Mouse (Mus musculus) midbrain, embryonic 15.5 days (tissue): ENCODE results near the gene Zbtb45. TPM values are rescaled to one million over a fixed set of nuclear protein-coding genes. Genes with fewer than 3 reads are reported as not detected.

Source experiments
- ATAC-seq: fragments of 200-750 bp; cut with Nextera tagmentation; replicated peaks from 2 replicates; pipeline ENCODE4 v1.8.0; 2017; ENCODE audit warnings: moderate TSS enrichment
- H3K27ac ChIP-seq: fragments of 300-500 bp; sonication (generic); 2 replicates; pipeline ENCODE4 v1.5.1; 2015; ENCODE audit warnings: mild to moderate bottlenecking, inconsistent platforms
- H3K27me3 ChIP-seq: fragments of 300-500 bp; sonication (generic); replicated peaks from 2 replicates; pipeline ENCODE4 v1.6.1; 2015; ENCODE audit warnings: inconsistent platforms
- H3K36me3 ChIP-seq: fragments of 300-500 bp; sonication (generic); replicated peaks from 2 replicates; pipeline ENCODE4 v1.6.1; 2015; ENCODE audit warnings: inconsistent platforms
- H3K4me1 ChIP-seq: fragments of 300-500 bp; sonication (generic); 2 replicates; pipeline ENCODE4 v1.6.1; 2015; ENCODE audit warnings: inconsistent platforms
- H3K4me2 ChIP-seq: fragments of 300-500 bp; sonication (generic); 2 replicates; pipeline ENCODE4 v1.6.1; 2015; ENCODE audit warnings: inconsistent platforms, mild to moderate bottlenecking, moderate library complexity
- H3K4me3 ChIP-seq: fragments of 300-500 bp; sonication (generic); 2 replicates; pipeline ENCODE4 v1.5.1; 2015; ENCODE audit warnings: mild to moderate bottlenecking, inconsistent platforms
- H3K9ac ChIP-seq: fragments of 300-500 bp; sonication (generic); 2 replicates; pipeline ENCODE4 v1.6.1; 2015; ENCODE audit warnings: mild to moderate bottlenecking, inconsistent platforms
- H3K9me3 ChIP-seq: fragments of 300-500 bp; sonication (generic); 2 replicates; pipeline ENCODE4 v1.6.1; 2016; ENCODE audit warnings: inconsistent platforms
- WGBS: fragments of 180-500 bp; shearing (Covaris S2); methylation state at CpG from one replicate; pipeline ENCODE4 v1.1.7; 2015; ENCODE audit warnings: mixed read lengths; 5-methylcytosine and 5-hydroxymethylcytosine counted together
- polyA plus RNA-seq: library from polyadenylated mRNA; unstranded; fragments of >200 nt; fragmentation: Nextera tagmentation; extraction: Ambion mirVana; gene quantifications from 2 replicates; pipeline ENCODE4 v1.2.1, GENCODE M21; 2015

Gene Zbtb45
- polyA plus RNA-seq, 1 experiment from 2014 or later, result 45.9 TPM

DNA sequence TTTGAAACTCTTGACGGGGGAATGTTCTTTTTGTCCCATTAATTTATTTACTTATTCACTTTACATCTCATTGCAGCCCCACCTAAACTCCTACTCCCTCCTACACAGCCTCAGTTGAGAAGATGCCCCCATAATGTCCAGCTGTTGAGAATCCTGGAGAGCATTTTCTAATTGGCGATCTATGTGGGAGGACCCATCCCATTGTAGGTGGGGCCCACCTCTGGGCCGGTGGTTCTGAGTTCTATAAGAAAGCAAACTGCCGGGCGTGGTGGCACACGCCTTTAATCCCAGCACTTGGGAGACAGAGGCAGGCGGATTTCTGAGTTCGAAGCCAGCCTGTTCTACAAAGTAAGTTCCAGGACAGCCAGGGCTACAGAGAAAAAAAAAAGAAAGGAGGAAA, 22.9 kb downstream of the Zbtb45 start:
- no peaks in the 10 kb centered on the region for H3K4me1 ChIP-seq
- H3K36me3 ChIP-seq, result no peaks in the 10 kb centered on the region
- WGBS, result 83% methylated on average over 8 of the region's 8 CpGs
- no peaks in the 10 kb centered on the region for H3K9me3 ChIP-seq
- H3K4me2 ChIP-seq, result no peak overlapping the region
- no peak overlapping the region for H3K9ac ChIP-seq
- H3K4me3 ChIP-seq, result no peak overlapping the region
- no peak overlapping the region for H3K27ac ChIP-seq
- no peak for ATAC-seq
- no peaks in the 10 kb centered on the region for H3K27me3 ChIP-seq

DNA sequence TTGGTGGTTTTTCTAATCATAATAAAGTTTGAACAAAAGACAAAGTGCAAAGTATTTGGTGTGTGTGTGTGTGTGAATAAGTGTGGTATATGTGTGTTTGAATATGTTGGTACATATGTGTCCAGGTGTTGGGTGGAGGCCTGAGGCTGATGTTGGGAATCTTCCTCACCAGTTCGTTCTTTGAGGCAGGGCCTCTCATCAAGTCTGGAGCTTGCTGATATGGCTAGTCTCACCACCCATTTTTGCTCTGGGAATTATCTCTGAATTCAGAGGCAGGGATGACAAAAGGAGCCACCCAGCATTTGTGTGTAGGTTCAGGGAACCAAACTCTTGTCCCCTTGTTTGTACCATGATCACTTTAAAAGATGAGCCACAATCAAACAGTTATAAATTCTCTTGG, 24.1 kb downstream of the Zbtb45 start:
- Histone ChIP-seq H3K4me3 (no peak overlapping the region), H3K36me3 (no peaks in the 10 kb centered on the region), H3K27me3 (no peaks in the 10 kb centered on the region), H3K4me2 (no peak overlapping the region), H3K9me3 (no peaks in the 10 kb centered on the region), H3K27ac (no peak overlapping the region), H3K4me1 (no peaks in the 10 kb centered on the region), H3K9ac (no peak overlapping the region)
- WGBS, result 88% methylated on average over 1 of the region's 1 CpGs
- ATAC-seq, result no peak

DNA sequence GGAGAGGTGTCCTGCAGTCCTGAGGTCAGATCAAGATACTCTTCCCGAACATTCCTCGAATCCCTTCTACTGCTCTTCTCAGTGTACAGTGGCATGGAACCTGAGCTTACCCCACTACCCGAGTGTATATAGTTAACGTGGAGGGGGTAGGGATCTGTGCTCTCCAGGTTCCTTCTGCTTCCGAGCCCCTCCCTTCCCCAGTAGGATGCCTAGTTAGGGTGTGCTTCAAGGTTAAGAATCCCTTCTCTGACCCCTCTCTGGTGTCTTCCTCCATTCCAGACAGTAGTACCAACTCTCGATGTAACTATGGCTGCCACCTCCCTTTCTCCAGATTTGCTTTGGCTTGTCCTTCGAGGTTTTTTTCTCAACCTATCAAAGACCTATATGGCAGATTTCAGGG, 29.5 kb downstream of the Zbtb45 start:
- 90% methylated on average over 7 of the region's 7 CpGs for WGBS
- ATAC-seq, result no peak
- H3K4me2 ChIP-seq, result no peak overlapping the region
- H3K9ac ChIP-seq, result no peak overlapping the region
- H3K36me3 ChIP-seq, result no peaks in the 10 kb centered on the region
- H3K9me3 ChIP-seq, result no peaks in the 10 kb centered on the region
- no peaks in the 10 kb centered on the region for H3K27me3 ChIP-seq
- H3K4me1 ChIP-seq, result peaks cover 18% of the 10 kb centered on the region
- no peak overlapping the region for H3K27ac ChIP-seq
- no peak overlapping the region for H3K4me3 ChIP-seq

DNA sequence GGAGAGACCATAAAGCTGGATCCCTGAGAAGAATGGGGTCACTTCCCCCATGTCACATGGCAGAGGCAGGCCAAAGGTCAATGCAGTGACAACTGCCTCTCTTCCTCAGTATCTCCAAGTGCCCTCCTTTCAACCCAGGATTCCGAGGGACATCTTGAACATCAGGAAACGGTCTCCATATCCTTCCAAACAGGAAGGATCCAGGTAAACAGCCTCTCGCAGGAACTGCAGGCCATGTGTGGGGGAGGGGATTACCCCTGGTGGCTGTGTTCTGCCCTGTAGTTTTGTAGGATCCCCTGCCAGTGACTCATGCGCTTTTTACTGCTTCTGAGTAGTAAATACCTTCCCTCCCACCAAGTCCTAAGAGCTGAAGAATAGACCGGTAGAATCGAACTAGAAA, 30.1 kb downstream of the Zbtb45 start:
- 76% methylated on average over 6 of the region's 6 CpGs for WGBS
- ATAC-seq, result no peak
- no peaks in the 10 kb centered on the region for H3K36me3 ChIP-seq

DNA sequence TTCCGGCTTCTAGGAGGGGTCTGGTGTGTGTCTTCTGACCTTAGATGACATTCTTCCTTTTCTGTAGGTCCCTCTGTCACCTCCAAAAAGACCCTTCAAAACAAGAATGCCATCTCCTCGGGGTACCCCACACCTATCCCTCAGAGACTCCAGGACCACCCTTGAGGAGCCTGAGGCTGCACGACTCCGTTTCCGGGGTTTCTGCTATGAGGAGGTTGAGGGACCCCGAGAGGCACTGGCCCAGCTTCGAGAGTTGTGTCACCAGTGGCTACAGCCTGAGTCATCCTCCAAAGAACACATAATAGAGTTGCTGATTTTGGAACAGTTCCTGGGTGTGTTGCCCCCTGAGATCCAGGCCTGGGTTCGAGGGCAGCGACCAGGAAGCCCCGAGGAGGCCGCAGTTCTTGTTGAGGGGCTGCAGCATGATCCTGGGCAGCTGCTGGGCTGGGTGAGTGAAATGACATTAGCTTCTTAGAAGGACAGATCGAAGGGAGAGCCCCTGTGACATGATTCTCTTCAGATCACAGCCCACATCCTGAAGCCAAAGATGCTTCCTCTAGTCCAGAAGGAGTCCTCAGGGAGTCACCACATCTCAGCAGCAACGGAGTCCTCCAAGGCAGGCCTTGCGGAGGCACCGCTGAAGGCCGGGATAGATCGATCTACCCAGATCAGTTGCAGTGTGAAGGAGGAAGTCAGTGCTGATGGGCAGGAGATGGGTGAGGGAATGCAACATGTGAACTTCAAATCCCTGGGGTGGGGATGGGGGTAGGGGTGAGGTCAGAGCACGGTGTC, 30.7 kb downstream of the Zbtb45 start:
- no peak for ATAC-seq
- Histone ChIP-seq H3K27ac (peak overlapping the region; percentile 95), H3K4me3 (peak overlapping the region; percentile 60), H3K4me2 (peak overlapping the region; percentile 64), H3K9me3 (no peaks in the 10 kb centered on the region), H3K27me3 (no peaks in the 10 kb centered on the region), H3K4me1 (peaks cover 18% of the 10 kb centered on the region), H3K36me3 (no peaks in the 10 kb centered on the region), H3K9ac (peak overlapping the region; percentile 41; the same call in 1 of the 2 replicates)
- WGBS, result 88% methylated on average over 18 of the region's 18 CpGs

More for the DNA sequence above, 30.1 kb downstream of the Zbtb45 start:
- Histone ChIP-seq H3K9me3 (no peaks in the 10 kb centered on the region), H3K4me2 (no peak overlapping the region), H3K27ac (no peak overlapping the region), H3K27me3 (no peaks in the 10 kb centered on the region), H3K9ac (no peak overlapping the region), H3K4me1 (peaks cover 18% of the 10 kb centered on the region), H3K4me3 (no peak overlapping the region)

DNA sequence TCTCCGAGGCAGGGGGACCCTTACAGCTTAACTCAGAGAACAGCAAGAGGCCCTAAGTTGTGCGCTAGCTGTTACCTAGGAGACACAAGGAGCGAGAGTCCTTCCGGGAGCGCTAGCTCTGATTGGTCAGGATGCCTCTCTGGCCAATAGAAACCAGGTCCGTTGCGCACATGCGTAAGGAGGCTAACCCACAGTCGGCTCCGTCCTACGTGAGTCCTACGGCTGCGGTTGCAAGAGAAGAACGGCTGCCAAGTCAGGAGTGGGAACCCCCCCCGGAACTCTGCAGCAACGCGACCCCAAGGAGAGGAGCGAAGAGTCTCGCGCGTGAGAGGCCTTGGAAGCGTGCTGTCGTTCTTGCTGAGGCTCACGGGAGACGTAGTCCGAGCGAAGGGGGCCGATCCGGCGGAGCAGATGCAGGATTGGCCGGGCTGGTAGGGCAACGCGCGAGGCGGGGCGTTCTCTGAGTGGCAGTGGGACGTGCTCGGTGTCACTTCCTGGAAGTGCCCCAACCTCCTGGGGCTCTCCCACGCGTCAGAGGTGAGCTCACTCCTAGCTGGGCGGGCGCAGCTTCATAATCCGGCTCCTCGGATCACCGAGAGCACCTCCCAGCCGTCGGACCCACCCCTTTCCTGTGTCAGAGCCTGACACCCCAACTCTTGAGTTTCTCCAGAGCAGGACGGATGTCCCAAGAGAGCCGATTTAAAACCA, 32.0 kb downstream of the Zbtb45 start, which contains the start of gene Zfp446:
TSS of gene Zfp446 (plus strand) at position 167 of the 708 bp plus-strand sequence.
- peak within 1 kb of the TSS; percentile 59 for H3K9ac ChIP-seq
- H3K4me2 ChIP-seq, result peak within 1 kb of the TSS; percentile 64
- peak; percentile 99 for ATAC-seq
- H3K27me3 ChIP-seq, result no peaks in the 10 kb centered on the region
- under 1% methylated on average over 49 of the region's 49 CpGs for WGBS
- H3K27ac ChIP-seq, result peak within 1 kb of the TSS; percentile 95
- peak within 1 kb of the TSS; percentile 60 for H3K4me3 ChIP-seq
- H3K36me3 ChIP-seq, result no peaks in the 10 kb centered on the region; the same call in 1 of the 2 replicates
- no peaks in the 10 kb centered on the region for H3K9me3 ChIP-seq
- peaks cover 18% of the 10 kb centered on the region for H3K4me1 ChIP-seq

DNA sequence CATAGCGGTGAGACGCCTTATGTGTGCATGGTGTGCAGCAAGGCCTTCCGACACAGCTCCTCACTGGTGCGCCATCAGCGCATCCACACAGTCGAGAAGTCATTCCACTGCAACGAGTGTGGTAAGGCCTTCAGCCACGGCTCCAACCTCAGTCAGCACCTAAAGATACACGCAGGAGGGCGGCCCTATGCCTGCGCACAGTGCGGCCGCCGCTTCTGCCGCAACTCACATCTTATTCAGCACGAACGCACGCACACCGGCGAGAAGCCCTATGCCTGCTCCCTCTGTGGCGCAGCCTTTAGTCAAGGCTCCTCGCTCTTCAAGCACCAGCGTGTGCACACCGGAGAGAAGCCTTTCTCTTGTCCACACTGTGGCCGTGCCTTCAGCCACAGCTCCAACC, 38.9 kb downstream of the Zbtb45 start:
- Histone ChIP-seq H3K9me3 (no peaks in the 10 kb centered on the region), H3K9ac (no peak overlapping the region), H3K4me1 (peaks cover 15% of the 10 kb centered on the region), H3K27me3 (no peaks in the 10 kb centered on the region), H3K27ac (no peak overlapping the region), H3K4me2 (no peak overlapping the region), H3K4me3 (no peak overlapping the region), H3K36me3 (peaks cover 28% of the 10 kb centered on the region)
- no peak for ATAC-seq
- WGBS, result 94% methylated on average over 25 of the region's 25 CpGs

DNA sequence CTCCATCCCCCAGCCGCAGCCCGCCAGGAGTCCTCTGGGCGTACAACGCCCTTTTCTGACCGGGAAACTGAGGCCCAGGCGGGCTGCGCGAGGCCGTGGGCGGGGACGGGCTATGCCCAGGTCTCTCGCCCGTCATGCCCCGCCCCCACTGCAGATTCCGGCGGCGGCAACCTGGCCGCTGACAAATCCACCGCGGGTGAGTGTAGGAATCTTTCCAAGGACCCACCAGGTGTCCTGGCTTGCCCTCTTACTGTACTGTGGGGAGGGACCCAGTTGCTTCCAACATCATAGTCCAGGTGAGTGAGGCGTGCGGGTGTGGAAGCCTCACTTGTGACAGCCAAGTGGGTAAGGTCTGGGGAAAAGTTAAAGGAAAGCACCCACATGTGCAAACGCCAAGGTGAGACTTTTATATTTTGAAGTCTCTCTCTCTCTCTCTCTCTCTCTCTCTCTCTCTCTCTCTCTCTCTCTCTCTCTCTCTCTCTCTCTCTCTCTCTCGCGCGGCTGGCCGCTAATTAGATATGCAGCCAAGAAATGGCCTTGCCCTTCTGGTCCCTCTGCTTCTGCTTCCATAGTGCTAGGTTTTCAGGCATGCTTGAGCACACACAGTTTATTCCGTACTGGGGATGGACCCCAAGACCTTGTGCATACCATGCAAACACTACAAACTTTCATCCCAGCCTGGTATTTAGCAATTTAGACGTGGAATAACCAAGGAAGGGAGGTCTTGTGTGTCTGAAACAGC, 43.6 kb downstream of the Zbtb45 start:
- peak overlapping the region; percentile 64 for H3K4me3 ChIP-seq
- H3K36me3 ChIP-seq, result peaks cover 18% of the 10 kb centered on the region
- H3K27me3 ChIP-seq, result no peaks in the 10 kb centered on the region
- peak overlapping the region; percentile 89 for H3K27ac ChIP-seq
- WGBS, result under 1% methylated on average over 29 of the region's 29 CpGs
- H3K9ac ChIP-seq, result peak overlapping the region; percentile 80
- H3K4me2 ChIP-seq, result peak overlapping the region; percentile 87
- H3K4me1 ChIP-seq, result peaks cover 28% of the 10 kb centered on the region
- peak; percentile 71 for ATAC-seq
- no peaks in the 10 kb centered on the region for H3K9me3 ChIP-seq

DNA sequence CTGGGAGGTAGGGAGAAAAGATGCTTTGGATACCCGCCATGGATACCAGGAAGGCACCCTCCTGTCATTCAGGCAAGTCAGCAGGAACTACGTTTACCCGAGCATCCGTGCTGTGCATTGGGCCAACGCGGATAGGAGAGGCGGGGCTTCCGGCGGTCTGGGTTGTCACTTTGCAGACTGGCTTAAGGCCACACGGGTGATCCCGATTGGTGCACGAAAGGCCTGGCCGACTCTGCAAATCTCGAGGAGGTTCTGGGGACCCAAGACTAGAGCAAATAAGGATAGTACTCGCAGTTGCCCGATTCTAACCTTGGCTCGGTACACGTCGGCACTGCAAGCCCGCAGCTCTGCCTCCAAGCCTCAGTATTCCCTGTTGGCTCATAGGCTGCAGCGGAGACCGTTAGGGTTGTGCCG, 44.1 kb downstream of the Zbtb45 start, which contains the start of gene Zfp324:
TSS of gene Zfp324 (plus strand) at position 161 of the 414 bp plus-strand sequence.
- H3K27ac ChIP-seq, result peak within 1 kb of the TSS; percentile 89
- peak within 1 kb of the TSS; percentile 87 for H3K4me2 ChIP-seq
- H3K9ac ChIP-seq, result peak within 1 kb of the TSS; percentile 80
- peaks cover 31% of the 10 kb centered on the region for H3K4me1 ChIP-seq
- WGBS, result under 1% methylated on average over 23 of the region's 23 CpGs
- no peaks in the 10 kb centered on the region for H3K27me3 ChIP-seq
- peak; percentile 94 for ATAC-seq
- peak within 1 kb of the TSS; percentile 64 for H3K4me3 ChIP-seq
- H3K9me3 ChIP-seq, result no peaks in the 10 kb centered on the region
- H3K36me3 ChIP-seq, result peaks cover 13% of the 10 kb centered on the region

DNA sequence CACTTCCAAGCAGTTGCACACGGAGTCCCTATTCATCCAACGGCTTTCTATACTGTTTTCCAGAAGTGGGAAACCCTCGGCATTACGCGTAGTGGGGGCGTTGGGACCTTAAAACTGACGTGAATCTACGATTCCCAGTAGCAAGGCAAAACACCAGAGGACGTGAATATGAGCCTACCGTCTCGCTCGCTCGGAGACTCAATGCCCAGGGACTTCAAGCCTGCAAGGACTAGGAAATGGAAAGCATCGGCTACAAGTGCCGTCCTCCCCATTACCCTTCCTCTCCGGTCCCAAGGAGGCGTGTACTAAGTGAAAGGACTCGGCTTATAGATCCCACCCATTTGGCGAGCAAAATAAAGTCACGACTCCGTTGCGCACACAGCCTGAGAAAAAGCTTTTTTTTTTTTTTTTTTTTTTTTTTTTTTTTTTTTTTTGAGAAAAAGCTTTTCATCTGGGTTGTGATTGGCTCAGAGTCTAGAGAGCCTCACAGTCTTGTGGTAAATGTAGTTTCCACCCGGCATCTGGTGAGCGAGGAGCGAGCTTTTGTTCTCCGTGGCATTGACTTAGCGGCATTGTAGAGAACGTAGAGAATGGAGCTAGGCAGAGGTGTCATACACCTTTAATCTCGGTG, 48.2 kb downstream of the Zbtb45 start:
- H3K9ac ChIP-seq, result peak overlapping the region; percentile 60
- 2% methylated on average over 29 of the region's 29 CpGs for WGBS
- ATAC-seq, result peak; percentile 78

DNA sequence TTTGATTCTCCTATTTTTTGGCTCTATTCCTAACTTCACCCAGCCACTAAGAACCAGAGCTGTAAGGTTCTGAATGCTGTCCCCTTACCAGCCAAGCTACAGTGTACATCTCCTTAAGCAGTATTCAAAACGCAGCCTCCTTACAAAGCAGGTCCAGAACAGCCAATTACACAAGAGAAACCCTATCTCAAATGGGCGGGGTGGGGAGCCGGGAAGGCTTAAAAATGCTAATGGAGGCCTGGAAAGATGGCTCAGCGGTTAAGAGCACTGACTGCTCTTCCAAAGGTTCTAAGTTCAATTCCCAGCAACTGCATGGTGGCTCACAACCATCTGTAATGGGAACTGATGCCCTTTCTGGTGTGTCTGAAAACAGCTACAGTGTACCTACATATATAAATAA, 50.1 kb downstream of the Zbtb45 start:
- H3K27ac ChIP-seq, result no peak overlapping the region
- H3K9ac ChIP-seq, result no peak overlapping the region
- no peak overlapping the region for H3K4me3 ChIP-seq
- ATAC-seq, result no peak
- no peaks in the 10 kb centered on the region for H3K9me3 ChIP-seq
- no peaks in the 10 kb centered on the region for H3K36me3 ChIP-seq
- H3K4me2 ChIP-seq, result no peak overlapping the region
- 9% methylated on average over 4 of the region's 4 CpGs for WGBS
- H3K4me1 ChIP-seq, result peaks cover 9% of the 10 kb centered on the region
- no peaks in the 10 kb centered on the region; the same call in 1 of the 2 replicates for H3K27me3 ChIP-seq

More for the DNA sequence above, 48.2 kb downstream of the Zbtb45 start:
- Histone ChIP-seq H3K4me2 (peak overlapping the region; percentile 61), H3K4me1 (peaks cover 18% of the 10 kb centered on the region), H3K9me3 (no peaks in the 10 kb centered on the region), H3K4me3 (peak overlapping the region; percentile 51), H3K36me3 (no peaks in the 10 kb centered on the region), H3K27me3 (no peaks in the 10 kb centered on the region; the same call in 1 of the 2 replicates), H3K27ac (peak overlapping the region; percentile 85)
